Mouse (Mus musculus): ENCODE measurements around the gene AL732309.1.

DNA sequence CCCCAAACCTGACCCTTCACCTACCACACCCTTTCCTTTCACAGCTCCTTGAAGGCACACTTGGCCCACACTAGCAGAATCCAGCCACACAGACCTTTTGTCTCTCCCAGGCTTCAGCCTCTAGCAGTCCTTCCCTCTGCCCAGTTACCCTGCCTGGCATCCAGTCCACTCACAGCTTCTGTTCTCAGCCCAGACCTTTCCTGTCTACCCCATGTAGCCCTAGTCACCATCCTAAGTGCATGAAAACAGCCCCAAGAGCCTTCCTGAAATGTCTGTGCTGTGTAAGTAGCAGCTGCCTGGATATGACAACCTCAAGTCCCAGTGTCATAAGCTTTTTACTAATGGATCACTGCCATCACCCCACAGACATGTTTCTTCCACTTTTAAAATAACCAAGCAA lies 48.7 kb downstream of the AL732309.1 start:
- TF ChIP-seq CTCF (IDR thresholded peaks at IDR 0.05; ENCODE audit: low read depth) (no peak), EP300 (IDR thresholded peaks at IDR 0.05; ENCODE audit: low read depth) (no peak)
